Mouse (Mus musculus): ENCODE measurements around the gene Rap1gds1. TPM values are rescaled to one million over a fixed set of nuclear protein-coding genes. Genes with fewer than 3 reads are reported as not detected.

Gene Rap1gds1
- polyA plus RNA-seq, 1 experiment from 2014 or later = 63.3 TPM

DNA sequence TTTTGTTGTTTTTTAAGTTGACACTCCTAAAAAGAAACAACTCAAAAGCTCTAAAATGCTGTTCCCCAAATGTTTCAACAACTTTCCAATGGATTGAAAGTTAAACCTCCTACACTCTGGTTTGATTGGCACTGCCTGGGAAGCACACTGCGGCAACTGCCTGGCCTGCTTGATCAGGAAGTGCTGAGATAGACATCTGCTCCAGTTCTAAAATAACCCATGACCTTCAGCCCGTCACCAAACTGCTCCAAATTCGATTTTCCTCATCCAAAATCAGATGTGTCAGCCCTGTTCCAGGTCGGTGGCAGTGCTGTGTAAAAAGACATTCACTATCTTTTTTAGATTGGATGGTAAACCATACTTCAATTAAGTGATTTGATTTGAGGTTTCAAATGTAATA is 185.8 kb downstream of the Rap1gds1 start:
- WGBS = 76% methylated on average over 4 of the region's 4 CpGs
- Histone ChIP-seq H3K9ac (ENCODE audit: low read length) (no peak overlapping the region), H3K9me3 (ENCODE audit: control insufficient read depth, low read length) (no peaks in the 10 kb centered on the region), H3K4me1 (ENCODE audit: control insufficient read depth, insufficient read depth, low read length) (peaks cover 3% of the 10 kb centered on the region), H3K36me3 (ENCODE audit: control insufficient read depth, insufficient read depth, low read length) (no peaks in the 10 kb centered on the region), H3K4me3 (ENCODE audit: low read depth, low read length) (no peak overlapping the region), H3K27me3 (ENCODE audit: control insufficient read depth, insufficient read depth, low read length) (no peaks in the 10 kb centered on the region), H3K27ac (ENCODE audit: low read depth, low read length) (no peak overlapping the region), H3K4me2 (no peak overlapping the region)
- ATAC-seq (ENCODE audit: low FRiP score) (no peak), DNase-seq (ENCODE audit: low spot score, missing footprints) (no peak)

DNA sequence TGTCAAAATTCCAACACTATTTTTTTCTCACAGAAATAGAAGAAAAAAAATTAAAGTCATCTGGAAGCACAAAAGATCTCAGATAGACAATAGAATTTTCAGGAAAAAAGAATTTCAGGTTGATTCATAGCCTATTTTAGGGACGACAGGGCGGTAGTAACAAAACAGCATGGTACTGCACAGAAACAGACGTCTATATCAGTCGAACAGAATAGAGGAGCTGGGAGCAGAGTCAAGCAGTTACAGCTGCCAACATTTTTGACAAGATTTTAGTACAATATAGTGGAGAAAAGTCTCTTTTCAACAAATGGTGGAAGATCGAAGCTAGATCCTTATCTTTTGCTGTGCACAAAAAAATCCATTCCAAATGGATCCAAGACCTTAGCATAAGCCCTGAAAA is 188.9 kb downstream of the Rap1gds1 start:
- Histone ChIP-seq H3K36me3 (ENCODE audit: control insufficient read depth, insufficient read depth, low read length) (no peaks in the 10 kb centered on the region), H3K27me3 (ENCODE audit: control insufficient read depth, insufficient read depth, low read length) (no peaks in the 10 kb centered on the region), H3K4me2 (no peak overlapping the region), H3K27ac (ENCODE audit: low read depth, low read length) (no peak overlapping the region), H3K4me1 (ENCODE audit: control insufficient read depth, insufficient read depth, low read length) (peaks cover 2% of the 10 kb centered on the region; the same call in 1 of the 2 replicates), H3K9me3 (ENCODE audit: control insufficient read depth, low read length) (no peaks in the 10 kb centered on the region), H3K4me3 (ENCODE audit: low read depth, low read length) (no peak overlapping the region), H3K9ac (ENCODE audit: low read length) (no peak overlapping the region)
- 94% methylated on average over 5 of the region's 5 CpGs for WGBS
- ATAC-seq (ENCODE audit: low FRiP score) (no peak), DNase-seq (ENCODE audit: low spot score, missing footprints) (no peak)

DNA sequence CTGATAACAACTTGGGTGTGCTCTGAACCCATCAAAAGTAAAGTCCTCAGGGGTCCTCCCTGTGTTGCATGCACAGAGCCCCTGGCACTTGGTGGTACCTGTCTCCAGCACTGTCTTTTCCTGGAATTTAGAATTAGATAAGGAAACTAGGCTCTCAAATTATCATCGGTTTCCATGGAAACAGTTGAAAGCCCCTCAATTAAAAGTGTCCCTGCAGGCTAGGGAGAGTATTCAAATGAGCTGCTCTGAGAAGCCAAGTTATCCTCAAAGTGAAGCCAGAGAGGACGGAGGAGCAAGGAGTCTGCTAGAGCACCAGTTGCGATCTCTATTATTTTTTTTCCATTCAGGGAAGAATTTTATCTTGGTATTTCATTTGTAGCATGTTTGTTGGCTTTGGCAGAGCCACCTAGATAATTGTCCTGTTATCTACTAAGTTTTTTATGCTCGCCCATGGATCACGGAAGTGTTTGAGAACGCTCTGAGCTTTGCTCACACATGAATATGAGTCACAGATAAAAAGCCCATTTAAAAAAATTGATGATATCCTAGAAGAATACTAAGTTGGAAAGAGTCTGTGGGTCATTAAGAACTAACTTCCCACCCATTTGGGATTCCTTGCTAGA is 193.2 kb downstream of the Rap1gds1 start:
- Histone ChIP-seq H3K4me1 (ENCODE audit: control insufficient read depth, insufficient read depth, low read length) (peaks cover 2% of the 10 kb centered on the region; the same call in 1 of the 2 replicates), H3K27me3 (ENCODE audit: control insufficient read depth, insufficient read depth, low read length) (no peaks in the 10 kb centered on the region), H3K9ac (ENCODE audit: low read length) (no peak overlapping the region), H3K4me2 (no peak overlapping the region), H3K9me3 (ENCODE audit: control insufficient read depth, low read length) (no peaks in the 10 kb centered on the region), H3K4me3 (ENCODE audit: low read depth, low read length) (no peak overlapping the region), H3K27ac (ENCODE audit: low read depth, low read length) (no peak overlapping the region), H3K36me3 (ENCODE audit: control insufficient read depth, insufficient read depth, low read length) (no peaks in the 10 kb centered on the region)
- peak; percentile 52 for ATAC-seq (ENCODE audit: low FRiP score)
- no peak for DNase-seq (ENCODE audit: low spot score, missing footprints)
- WGBS = 82% methylated on average over 6 of the region's 6 CpGs

DNA sequence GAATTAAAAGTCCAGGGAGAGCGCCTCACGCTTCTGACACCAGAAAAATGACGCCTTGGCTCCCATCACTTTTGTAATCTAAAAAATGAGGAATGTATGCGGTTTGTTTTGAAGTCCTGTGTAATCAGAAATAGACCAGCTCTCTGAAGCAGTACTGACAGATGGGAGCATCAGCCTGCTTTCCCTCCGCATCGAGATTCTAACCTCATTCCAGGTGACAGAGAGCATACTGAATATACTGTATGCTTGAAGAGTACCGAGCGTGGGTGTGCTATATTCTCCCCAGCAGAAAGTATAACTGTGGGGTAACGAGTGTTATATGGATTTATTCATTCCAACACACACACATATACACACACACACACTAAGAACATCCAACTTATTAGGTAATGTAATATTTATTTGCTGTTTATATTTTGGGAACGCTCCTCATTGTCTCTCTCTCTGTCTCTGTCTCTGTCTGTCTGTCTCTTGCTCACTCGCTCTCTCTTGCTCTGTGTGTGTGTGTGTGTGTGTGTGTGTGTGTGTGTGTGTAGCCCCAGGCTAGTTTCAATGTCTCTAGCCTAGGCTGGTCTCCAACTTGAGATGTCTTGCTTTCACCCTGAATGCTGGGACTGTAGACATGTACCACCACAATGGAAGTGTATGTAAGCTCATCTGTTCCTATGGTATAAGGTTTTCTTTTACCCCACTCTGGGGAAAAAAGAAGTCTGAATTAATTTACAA is 193.8 kb downstream of the Rap1gds1 start:
- H3K27me3 ChIP-seq (ENCODE audit: control insufficient read depth, insufficient read depth, low read length) = no peaks in the 10 kb centered on the region
- no peak overlapping the region for H3K4me2 ChIP-seq
- H3K4me1 ChIP-seq (ENCODE audit: control insufficient read depth, insufficient read depth, low read length) = peaks cover 2% of the 10 kb centered on the region; the same call in 1 of the 2 replicates
- no peak overlapping the region for H3K9ac ChIP-seq (ENCODE audit: low read length)
- no peak overlapping the region for H3K4me3 ChIP-seq (ENCODE audit: low read depth, low read length)
- DNase-seq (ENCODE audit: low spot score, missing footprints) (no peak), ATAC-seq (ENCODE audit: low FRiP score) (peak; percentile 12; the same call in 1 of the 2 replicates)
- no peaks in the 10 kb centered on the region for H3K9me3 ChIP-seq (ENCODE audit: control insufficient read depth, low read length)
- no peak overlapping the region for H3K27ac ChIP-seq (ENCODE audit: low read depth, low read length)
- no peaks in the 10 kb centered on the region for H3K36me3 ChIP-seq (ENCODE audit: control insufficient read depth, insufficient read depth, low read length)
- 92% methylated on average over 11 of the region's 11 CpGs for WGBS

DNA sequence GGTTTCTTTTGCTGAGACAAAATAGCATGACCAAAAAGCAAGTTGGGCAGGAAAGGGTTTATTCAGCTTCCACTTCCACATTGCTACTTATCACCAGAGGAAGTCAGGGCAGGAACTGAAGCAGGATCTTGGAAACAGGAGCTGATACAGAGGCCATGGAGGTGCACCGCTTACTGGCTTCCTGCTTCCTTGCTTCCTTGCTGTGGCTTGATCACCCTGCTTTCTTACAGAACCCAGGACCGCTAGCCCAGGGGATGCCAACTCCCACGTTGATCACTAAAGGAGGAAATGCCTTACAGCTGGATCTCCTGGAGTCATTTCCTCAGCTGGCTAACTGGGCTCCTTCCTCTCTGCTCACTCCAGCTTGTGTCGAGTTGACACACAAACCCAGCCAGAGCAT is 197.3 kb downstream of the Rap1gds1 start:
- H3K9ac ChIP-seq (ENCODE audit: low read length) = no peak overlapping the region
- H3K4me2 ChIP-seq = no peak overlapping the region
- ATAC-seq (ENCODE audit: low FRiP score) (no peak), DNase-seq (ENCODE audit: low spot score, missing footprints) (no peak)
- peaks cover 2% of the 10 kb centered on the region; the same call in 1 of the 2 replicates for H3K4me1 ChIP-seq (ENCODE audit: control insufficient read depth, insufficient read depth, low read length)
- WGBS = 78% methylated on average over 4 of the region's 4 CpGs
- no peak overlapping the region for H3K27ac ChIP-seq (ENCODE audit: low read depth, low read length)
- no peaks in the 10 kb centered on the region for H3K27me3 ChIP-seq (ENCODE audit: control insufficient read depth, insufficient read depth, low read length)
- no peak overlapping the region for H3K4me3 ChIP-seq (ENCODE audit: low read depth, low read length)
- no peaks in the 10 kb centered on the region for H3K9me3 ChIP-seq (ENCODE audit: control insufficient read depth, low read length)
- H3K36me3 ChIP-seq (ENCODE audit: control insufficient read depth, insufficient read depth, low read length) = no peaks in the 10 kb centered on the region

DNA sequence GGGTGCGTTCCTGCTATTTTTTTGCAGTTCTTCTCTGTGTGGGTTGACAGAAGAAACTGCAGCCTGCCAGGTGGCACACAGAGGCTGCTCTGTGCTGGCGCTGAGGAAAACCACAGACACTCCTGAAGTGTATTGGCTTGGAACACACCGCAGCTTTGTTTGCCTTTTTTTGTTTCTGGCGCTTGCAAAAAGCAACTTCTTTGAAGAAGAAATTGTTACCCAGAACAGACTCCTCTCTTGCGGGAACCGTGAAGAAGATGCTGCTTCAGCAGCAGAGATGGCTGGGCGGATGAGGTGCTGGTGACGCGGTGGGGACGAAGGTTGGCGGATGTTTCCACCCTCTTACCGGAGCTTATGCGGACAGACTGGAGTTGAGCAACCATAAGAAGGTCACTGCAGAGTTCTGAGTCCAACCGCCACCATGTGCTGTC is 198.1 kb downstream of the Rap1gds1 start:
- H3K36me3 ChIP-seq (ENCODE audit: control insufficient read depth, insufficient read depth, low read length) = no peaks in the 10 kb centered on the region
- H3K27ac ChIP-seq (ENCODE audit: low read depth, low read length) = no peak overlapping the region
- WGBS = 94% methylated on average over 14 of the region's 14 CpGs
- no peak overlapping the region for H3K9ac ChIP-seq (ENCODE audit: low read length)
- no peaks in the 10 kb centered on the region for H3K9me3 ChIP-seq (ENCODE audit: control insufficient read depth, low read length)
- no peak overlapping the region for H3K4me2 ChIP-seq
- peaks cover 2% of the 10 kb centered on the region; the same call in 1 of the 2 replicates for H3K4me1 ChIP-seq (ENCODE audit: control insufficient read depth, insufficient read depth, low read length)
- no peak for DNase-seq (ENCODE audit: low spot score, missing footprints)
- H3K4me3 ChIP-seq (ENCODE audit: low read depth, low read length) = no peak overlapping the region
- H3K27me3 ChIP-seq (ENCODE audit: control insufficient read depth, insufficient read depth, low read length) = no peaks in the 10 kb centered on the region
- no peak for ATAC-seq (ENCODE audit: low FRiP score)

DNA sequence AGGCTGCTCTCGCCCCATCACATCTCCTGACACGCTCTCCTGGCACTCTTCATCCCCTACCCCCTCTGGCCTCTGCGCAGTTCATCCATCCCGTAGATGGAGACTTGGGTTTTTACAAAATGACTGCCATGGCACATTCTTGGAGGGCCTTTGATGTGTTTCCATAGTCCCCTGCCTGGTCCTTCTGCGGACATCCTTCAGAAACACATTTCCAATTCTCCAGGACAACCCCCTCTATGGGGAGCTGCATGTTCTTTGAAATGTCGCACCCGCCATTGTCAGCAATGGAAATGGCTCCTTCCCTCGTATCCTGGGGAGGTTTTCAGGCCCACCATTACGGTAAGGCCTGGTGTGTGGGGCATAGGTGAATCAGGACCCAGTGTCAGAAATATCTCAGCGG is 198.6 kb downstream of the Rap1gds1 start:
- ATAC-seq (ENCODE audit: low FRiP score) = no peak
- Histone ChIP-seq H3K27ac (ENCODE audit: low read depth, low read length) (no peak overlapping the region), H3K4me3 (ENCODE audit: low read depth, low read length) (no peak overlapping the region), H3K27me3 (ENCODE audit: control insufficient read depth, insufficient read depth, low read length) (no peaks in the 10 kb centered on the region), H3K9me3 (ENCODE audit: control insufficient read depth, low read length) (no peaks in the 10 kb centered on the region), H3K4me1 (ENCODE audit: control insufficient read depth, insufficient read depth, low read length) (no peaks in the 10 kb centered on the region), H3K36me3 (ENCODE audit: control insufficient read depth, insufficient read depth, low read length) (no peaks in the 10 kb centered on the region), H3K9ac (ENCODE audit: low read length) (no peak overlapping the region), H3K4me2 (no peak overlapping the region)
- WGBS = 88% methylated on average over 10 of the region's 10 CpGs
- DNase-seq (ENCODE audit: low spot score, missing footprints) = no peak

DNA sequence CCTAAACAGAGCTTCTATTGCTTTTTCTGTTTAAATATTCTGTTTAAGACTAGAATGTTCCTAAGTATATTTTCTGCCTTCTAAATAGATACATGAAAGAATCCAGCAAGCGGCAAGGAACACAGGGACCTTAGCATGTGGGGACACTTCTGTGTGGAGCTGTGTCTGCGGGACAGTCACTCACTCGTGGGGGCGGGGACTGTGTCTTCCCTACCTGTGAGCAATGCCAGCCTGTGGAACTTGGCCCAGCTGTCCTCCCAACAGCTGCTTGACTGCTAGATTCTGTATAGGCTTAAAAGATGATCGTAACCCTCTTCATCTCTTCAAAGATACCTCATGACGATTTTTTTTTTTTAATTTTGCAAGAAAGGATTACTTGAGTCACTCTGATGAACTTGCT is 199.1 kb downstream of the Rap1gds1 start:
- WGBS = 97% methylated on average over 6 of the region's 6 CpGs

More for the DNA sequence above, 199.1 kb downstream of the Rap1gds1 start:
- DNase-seq (ENCODE audit: low spot score, missing footprints) (no peak), ATAC-seq (ENCODE audit: low FRiP score) (no peak)
- no peaks in the 10 kb centered on the region for H3K9me3 ChIP-seq (ENCODE audit: control insufficient read depth, low read length)
- H3K27ac ChIP-seq (ENCODE audit: low read depth, low read length) = no peak overlapping the region
- H3K4me2 ChIP-seq = no peak overlapping the region
- H3K4me3 ChIP-seq (ENCODE audit: low read depth, low read length) = no peak overlapping the region
- H3K4me1 ChIP-seq (ENCODE audit: control insufficient read depth, insufficient read depth, low read length) = no peaks in the 10 kb centered on the region
- H3K36me3 ChIP-seq (ENCODE audit: control insufficient read depth, insufficient read depth, low read length) = no peaks in the 10 kb centered on the region
- no peaks in the 10 kb centered on the region for H3K27me3 ChIP-seq (ENCODE audit: control insufficient read depth, insufficient read depth, low read length)
- H3K9ac ChIP-seq (ENCODE audit: low read length) = no peak overlapping the region
